Mouse (Mus musculus) macrophage (primary cell): Measurements from ENCODE around the gene N4bp2l2. TPM values are rescaled to one million over a fixed set of nuclear protein-coding genes. Genes with fewer than 3 reads are reported as not detected.
"Not testable (repeated sequence)": the region's sequence is repeated elsewhere in the genome, so short reads cannot be mapped to it uniquely, and the experiment has no call there.

ENCODE experiments used
- H3K27ac ChIP-seq: fragments of 350-480 bp; formaldehyde crosslinking; 2 replicates; pipeline ENCODE4 v1.9.0; 2021
- H3K36me3 ChIP-seq: fragments of 350-480 bp; formaldehyde crosslinking; 2 replicates; pipeline ENCODE4 v1.9.0; 2021; ENCODE audit errors: inconsistent target
- H3K4me3 ChIP-seq: fragments of 350-480 bp; formaldehyde crosslinking; 2 replicates; pipeline ENCODE4 v1.9.0; 2021; ENCODE audit errors: inconsistent target
- H3K79me2 ChIP-seq: fragments of 350-480 bp; formaldehyde crosslinking; 2 replicates; pipeline ENCODE4 v1.9.0; 2021; ENCODE audit errors: inconsistent target
- WGBS: methylation state at CpG from one replicate; pipeline ENCODE4 v1.1.7; 2026; ENCODE audit warnings: inconsistent platforms; ENCODE audit not compliant: missing documents; 5-methylcytosine and 5-hydroxymethylcytosine counted together
- polyA plus RNA-seq: library from polyadenylated mRNA; stranded (reverse); fragments of 250-400 nt; gene quantifications from 3 replicates; pipeline ENCODE4 v1.2.4, GENCODE M21; 2018; ENCODE audit warnings: inconsistent platforms
- total RNA-seq, 78 experiments: library from RNA; depleted of rRNA; stranded (reverse); fragments of 250-400 nt; gene quantifications; 1 replicate in 9 of 78; 2 replicates in 24 of 78; 3 replicates in 43 of 78; 4 replicates in 2 of 78; pipeline ENCODE4 v1.2.4; 2018; ENCODE audit warnings: inconsistent platforms in 56 of 78

The N4bp2l2 gene
- total RNA-seq (2018; cell fraction: chromatin; rRNA removed) = 100 to 1,000 TPM in 20 of 26 experiments, 10 to 100 TPM in 6; 82.8 to 211 (median 141) TPM
- 10 to 100 TPM; 22.8 to 47.0 (median 35.2) TPM for total RNA-seq (2018; cell fraction: cytosol; rRNA removed)
- total RNA-seq (2018; cell fraction: nucleus; rRNA removed) = 100 to 1,000 TPM in 13 of 26 experiments, 10 to 100 TPM in 13; 60.5 to 164 (median 96.1) TPM
- polyA plus RNA-seq = 24.6 to 27.4 TPM (median 25.9 TPM) in 3 replicates

GRCm38 (mm10) chr5:150666133-150666739 is at the start of gene N4bp2l2:
Gene N4bp2l2, minus strand, starts transcription at chr5:150666183.
- Histone ChIP-seq H3K27ac (peak within 1 kb of the TSS; percentile 72), H3K79me2 (peaks cover 37% of the 10 kb centered on the region), H3K4me3 (peak within 1 kb of the TSS; percentile 88)
- WGBS = 92% methylated on average over 6 of the region's 9 CpGs
- H3K36me3 ChIP-seq = not testable (repeated sequence)

GRCm38 (mm10) chr5:150713431-150713830 is 47.4 kb upstream of the N4bp2l2 start:
- H3K79me2 ChIP-seq = peaks cover 63% of the 10 kb centered on the region; the same call in 1 of the 2 replicates
- no peak overlapping the region for H3K27ac ChIP-seq
- no peaks in the 10 kb centered on the region for H3K36me3 ChIP-seq
- no peak overlapping the region for H3K4me3 ChIP-seq

- no peaks in the 10 kb centered on the region for H3K36me3 ChIP-seq
- WGBS = 87% methylated on average over 4 of the region's 4 CpGs
Measured at GRCm38 (mm10) chr5:150711503-150711902, 45.5 kb upstream of the N4bp2l2 start.

GRCm38 (mm10) chr5:150707181-150707580 is 41.2 kb upstream of the N4bp2l2 start:
- not testable (repeated sequence) for H3K4me3 ChIP-seq, H3K36me3 ChIP-seq, H3K27ac ChIP-seq
- H3K79me2 ChIP-seq = peaks cover 51% of the 10 kb centered on the region; the same call in 1 of the 2 replicates
- WGBS = 97% methylated on average over 3 of the region's 3 CpGs

More at GRCm38 (mm10) chr5:150711503-150711902, 45.5 kb upstream of the N4bp2l2 start:
- no peak overlapping the region for H3K27ac ChIP-seq
- no peak overlapping the region for H3K4me3 ChIP-seq
- peaks cover 75% of the 10 kb centered on the region; the same call in 1 of the 2 replicates for H3K79me2 ChIP-seq

- not testable (repeated sequence) for H3K36me3 ChIP-seq, H3K27ac ChIP-seq, H3K4me3 ChIP-seq
- peaks cover 51% of the 10 kb centered on the region; the same call in 1 of the 2 replicates for H3K79me2 ChIP-seq
- WGBS = 82% methylated on average over 1 of the region's 1 CpGs
Measured at GRCm38 (mm10) chr5:150706651-150707050, 40.7 kb upstream of the N4bp2l2 start.

GRCm38 (mm10) chr5:150702714-150703113 is 36.7 kb upstream of the N4bp2l2 start:
- H3K79me2 ChIP-seq = peaks cover 32% of the 10 kb centered on the region; the same call in 1 of the 2 replicates
- no peaks in the 10 kb centered on the region for H3K36me3 ChIP-seq
- H3K27ac ChIP-seq = no peak overlapping the region
- H3K4me3 ChIP-seq = no peak overlapping the region
- 40% methylated on average over 2 of the region's 2 CpGs for WGBS

- Histone ChIP-seq H3K4me3 (no peak overlapping the region), H3K79me2 (peaks cover 78% of the 10 kb centered on the region), H3K27ac (no peak overlapping the region), H3K36me3 (no peaks in the 10 kb centered on the region)
- WGBS = 97% methylated on average over 2 of the region's 2 CpGs
Measured at GRCm38 (mm10) chr5:150693277-150693676, 27.3 kb upstream of the N4bp2l2 start.

GRCm38 (mm10) chr5:150690685-150691084 is 24.7 kb upstream of the N4bp2l2 start:
- Histone ChIP-seq H3K79me2 (peaks cover 88% of the 10 kb centered on the region), H3K27ac (no peak overlapping the region), H3K4me3 (no peak overlapping the region), H3K36me3 (no peaks in the 10 kb centered on the region)

GRCm38 (mm10) chr5:150682862-150683261 is 16.9 kb upstream of the N4bp2l2 start:
- H3K79me2 ChIP-seq = peaks cover 94% of the 10 kb centered on the region
- WGBS = 94% methylated on average over 6 of the region's 6 CpGs
- not testable (repeated sequence) for H3K4me3 ChIP-seq, H3K27ac ChIP-seq, H3K36me3 ChIP-seq

- peak overlapping the region; percentile 52 for H3K4me3 ChIP-seq
- WGBS = 48% methylated on average over 6 of the region's 6 CpGs
- peaks cover 56% of the 10 kb centered on the region for H3K79me2 ChIP-seq
- no peaks in the 10 kb centered on the region for H3K36me3 ChIP-seq
- H3K27ac ChIP-seq = no peak overlapping the region
Measured at GRCm38 (mm10) chr5:150674866-150675265, 8.9 kb upstream of the N4bp2l2 start.

GRCm38 (mm10) chr5:150673880-150674621 is 8.1 kb upstream of the N4bp2l2 start:
- Histone ChIP-seq H3K27ac (no peak overlapping the region), H3K36me3 (no peaks in the 10 kb centered on the region), H3K79me2 (peaks cover 48% of the 10 kb centered on the region), H3K4me3 (peak overlapping the region; percentile 52)
- under 1% methylated on average over 59 of the region's 91 CpGs for WGBS

- 12% methylated on average over 41 of the region's 49 CpGs for WGBS
- no peaks in the 10 kb centered on the region for H3K36me3 ChIP-seq
- H3K27ac ChIP-seq = no peak within 1 kb of the TSS
- peak within 1 kb of the TSS; percentile 52 for H3K4me3 ChIP-seq
- peaks cover 40% of the 10 kb centered on the region for H3K79me2 ChIP-seq
Measured at GRCm38 (mm10) chr5:150673153-150673835, 7.3 kb upstream of the N4bp2l2 start, which contains the start of gene Pds5b. Gene Pds5b, plus strand, starts transcription at chr5:150673739.

GRCm38 (mm10) chr5:150672343-150672742 is 6.4 kb upstream of the N4bp2l2 start:
- 91% methylated on average over 7 of the region's 7 CpGs for WGBS
- Histone ChIP-seq H3K4me3 (no peak overlapping the region), H3K27ac (no peak overlapping the region), H3K36me3 (no peaks in the 10 kb centered on the region), H3K79me2 (peaks cover 31% of the 10 kb centered on the region)

GRCm38 (mm10) chr5:150668731-150669130 is 2.7 kb upstream of the N4bp2l2 start:
- H3K4me3 ChIP-seq = no peak overlapping the region
- H3K79me2 ChIP-seq = peaks cover 13% of the 10 kb centered on the region
- 71% methylated on average over 3 of the region's 4 CpGs for WGBS
- no peaks in the 10 kb centered on the region for H3K36me3 ChIP-seq
- no peak overlapping the region for H3K27ac ChIP-seq
